9 mouse cellular contexts compared by ENCODE assay signal in genomic region chr8:110687726-110688125, GRCm38 (mm10). TPM values are rescaled to one million over a fixed set of nuclear protein-coding genes. Genes with fewer than 3 reads are reported as not detected.
A peak's percentile ranks its signal among the peaks of the same experiment; 100 is the strongest.
DNase-seq lines count a peak whose midpoint lies in the region; ATAC-seq and TF ChIP-seq lines count a peak whose summit lies in the region.
"Had no signal": no experiment of that assay in that cellular context is flagged by ENCODE, and none has a peak within 500 bp of the region (broad histone marks: within the 10 kb centered on the region; RNA-seq: fewer than 3 reads in every experiment).

No protein-coding gene starts in this region.

- no peak for TF ChIP-seq CTCF in lung, adult 2 months (IDR thresholded peaks at IDR 0.05; ENCODE audit: insufficient read depth, low read length)

- no peaks in the 10 kb centered on the region for H3K27me3 ChIP-seq in forebrain, embryonic 15.5 days
- H3K27me3 ChIP-seq in forebrain, embryonic 12.5 days, result no peaks in the 10 kb centered on the region
- H3K27me3 ChIP-seq in midbrain, embryonic 11.5 days (ENCODE audit: control insufficient read depth, insufficient read depth, low read length), result no peaks in the 10 kb centered on the region
- H3K27me3 ChIP-seq: neural tube, embryonic 13.5 days had no signal

- 0 out of 2 replicates have a peak, but pooled peaks have one; percentile 10 for TF ChIP-seq POLR2A in lung, adult 2 months (IDR thresholded peaks at IDR 0.05; ENCODE audit: borderline replicate concordance, extremely low read depth, low read depth, low read length)

- H3K4me1 ChIP-seq in forebrain, embryonic 15.5 days, result peaks cover 6% of the 10 kb centered on the region; the same call in 1 of the 2 replicates
- H3K4me1 ChIP-seq in forebrain, embryonic 12.5 days, result no peaks in the 10 kb centered on the region
- peaks cover 13% of the 10 kb centered on the region for H3K4me1 ChIP-seq in lung, adult 2 months (ENCODE audit: control insufficient read depth, insufficient read depth, low read length)
- no peaks in the 10 kb centered on the region for H3K4me1 ChIP-seq in midbrain, embryonic 11.5 days (ENCODE audit: control insufficient read depth, insufficient read depth, low read length)
- H3K4me1 ChIP-seq: neural tube, embryonic 13.5 days had no signal

- peaks cover 19% of the 10 kb centered on the region for H3K36me3 ChIP-seq in forebrain, embryonic 15.5 days
- peaks cover 46% of the 10 kb centered on the region for H3K36me3 ChIP-seq in forebrain, embryonic 12.5 days (replicated peaks)
- no peaks in the 10 kb centered on the region for H3K36me3 ChIP-seq in midbrain, embryonic 11.5 days (ENCODE audit: control insufficient read depth, insufficient read depth, low read length)

- peak; percentile 11 to 51 for DNase-seq in urinary bladder, adult 18-20 months (ENCODE audit: low spot score in 2 of 2)
- DNase-seq in urinary bladder, adult 2 months (ENCODE audit: low spot score), result no peak
- DNase-seq in heart, postnatal 4 days, result peak; percentile 83
- peak; percentile 60 for DNase-seq in lung, adult 2 months
- peak; percentile 19 for DNase-seq in urinary bladder, postnatal 25 days (ENCODE audit: low spot score)
- no peak for DNase-seq in midbrain, embryonic 11.5 days (ENCODE audit: low spot score, missing footprints)

- no peak for ATAC-seq in forebrain, embryonic 15.5 days (replicated peaks)
- no peak for ATAC-seq in forebrain, embryonic 12.5 days (ENCODE audit: low FRiP score)
- ATAC-seq in midbrain, embryonic 11.5 days (ENCODE audit: low FRiP score), result no peak

- no peak overlapping the region for H3K9ac ChIP-seq in forebrain, embryonic 15.5 days (replicated peaks)
- no peak overlapping the region for H3K9ac ChIP-seq in forebrain, embryonic 12.5 days
- no peak overlapping the region for H3K9ac ChIP-seq in midbrain, embryonic 11.5 days (ENCODE audit: low read length)
- H3K9ac ChIP-seq: neural tube, embryonic 13.5 days had no signal

- peak overlapping the region; percentile 40; the same call in 1 of the 2 replicates for H3K27ac ChIP-seq in forebrain, embryonic 15.5 days (replicated peaks)
- no peak overlapping the region for H3K27ac ChIP-seq in forebrain, embryonic 12.5 days
- H3K27ac ChIP-seq in midbrain, embryonic 11.5 days (ENCODE audit: low read depth, low read length), result no peak overlapping the region
- H3K27ac ChIP-seq: neural tube, embryonic 13.5 days had no signal

- no peak overlapping the region for H3K4me2 ChIP-seq in forebrain, embryonic 15.5 days (replicated peaks)
- no peak overlapping the region for H3K4me2 ChIP-seq in forebrain, embryonic 12.5 days
- no peak overlapping the region for H3K4me2 ChIP-seq in midbrain, embryonic 11.5 days
- H3K4me2 ChIP-seq: neural tube, embryonic 13.5 days had no signal

- 80% methylated on average over 5 of the region's 5 CpGs for WGBS in forebrain, embryonic 15.5 days
- 94% methylated on average over 5 of the region's 5 CpGs for WGBS in forebrain, embryonic 12.5 days
- 42% methylated on average over 5 of the region's 5 CpGs for WGBS in lung, adult 2 months
- 96% methylated on average over 5 of the region's 5 CpGs for whole genome bisulfite sequencing in midbrain, embryonic 11.5 days

- H3K4me3 ChIP-seq in forebrain, embryonic 15.5 days, result no peak overlapping the region
- H3K4me3 ChIP-seq in forebrain, embryonic 12.5 days (replicated peaks), result no peak overlapping the region
- H3K4me3 ChIP-seq in lung, adult 2 months (replicated peaks; ENCODE audit: extremely low read depth, low read depth, low read length), result no peak overlapping the region
- no peak overlapping the region for H3K4me3 ChIP-seq in midbrain, embryonic 11.5 days (ENCODE audit: low read depth, low read length)
- H3K4me3 ChIP-seq: neural tube, embryonic 13.5 days had no signal

- H3K9me3 ChIP-seq in forebrain, embryonic 15.5 days, result no peaks in the 10 kb centered on the region
- no peaks in the 10 kb centered on the region for H3K9me3 ChIP-seq in forebrain, embryonic 12.5 days
- no peaks in the 10 kb centered on the region for H3K9me3 ChIP-seq in midbrain, embryonic 11.5 days (ENCODE audit: control insufficient read depth, low read length)
- H3K9me3 ChIP-seq: neural tube, embryonic 13.5 days had no signal

RNA-seq across cellular contexts. Expression of gene Mtss1l, which starts 33.5 kb away (rescaled TPM):
- polyA plus RNA-seq in forebrain, embryonic 15.5 days (2015; fragmentation: Nextera tagmentation; extraction: Ambion mirVana), result 22.5 and 32.2 TPM in 2 replicates
- 8.9 and 10.0 TPM in 2 replicates for polyA plus RNA-seq in forebrain, embryonic 12.5 days (2016; fragmentation: Nextera tagmentation; extraction: Ambion mirVana)
- polyA plus RNA-seq in urinary bladder, adult 2 months (2012; rRNA removed), result 28.7 and 47.5 TPM in 2 replicates
- 10 to 100 TPM; 50.6 to 61.0 TPM for total RNA-seq in heart, postnatal 4 days (2021)
- polyA plus RNA-seq in lung, adult 2 months (2012; rRNA removed), result 120 and 125 TPM in 2 replicates
- polyA plus RNA-seq in midbrain, embryonic 11.5 days (2014; fragmentation: Nextera tagmentation; extraction: Ambion mirVana), result 7.4 and 9.6 TPM in 2 replicates

Comparison
In these comparisons a context has a peak if more than half of its experiments do, and no peak if none do; other contexts are left out.
1. DNase-seq: peak in urinary bladder, adult 18-20 months (2 of 2), heart, postnatal 4 days (single experiment), lung, adult 2 months (single experiment) and urinary bladder, postnatal 25 days (single experiment); none in urinary bladder, adult 2 months (single experiment) and midbrain, embryonic 11.5 days (single experiment).